30 mouse cellular contexts compared by ENCODE assay signal in genomic region chr6:117662635-117663034, GRCm38 (mm10).
"Had no signal": no experiment of that assay in that cellular context is flagged by ENCODE, and none has a peak within 500 bp of the region (broad histone marks: within the 10 kb centered on the region; RNA-seq: fewer than 3 reads in every experiment).

No protein-coding gene starts in this region.

- H3K4me2 ChIP-seq: limb, embryonic 12.5 days; limb, embryonic 13.5 days; limb, embryonic 15.5 days; liver, embryonic 12.5 days; liver, embryonic 13.5 days; liver, embryonic 15.5 days; lung, embryonic 14.5 days; lung, embryonic 15.5 days; midbrain, embryonic 11.5 days; midbrain, embryonic 12.5 days; midbrain, embryonic 13.5 days; midbrain, embryonic 15.5 days had no signal

- ATAC-seq: liver, embryonic 12.5 days; liver, postnatal 0 days; lung, postnatal 0 days; midbrain, embryonic 13.5 days; midbrain, embryonic 15.5 days; midbrain, embryonic 16.5 days had no signal

- DNase-seq: left cerebral cortex, postnatal 4 days; liver; liver, embryonic 13.5 days; liver, postnatal 0 days; lung, adult 18-20 months; lung, adult 2 months; lung, embryonic 14.5 days; lung, postnatal 10 days; lung, postnatal 14 days; lung, postnatal 36 days; lung, postnatal 4 days; midbrain, embryonic 14.5 days had no signal

- H3K4me1 ChIP-seq: limb, embryonic 15.5 days; liver, embryonic 12.5 days; liver, embryonic 13.5 days; liver, embryonic 15.5 days; lung, embryonic 15.5 days; megakaryocyte, embryonic 14.5 days; midbrain, embryonic 10.5 days; midbrain, embryonic 12.5 days; midbrain, embryonic 13.5 days; midbrain, embryonic 15.5 days had no signal

- H3K4me3 ChIP-seq: left cerebral cortex, adult 2 months; limb, embryonic 10.5 days; limb, embryonic 12.5 days; limb, embryonic 13.5 days; limb, embryonic 15.5 days; liver, embryonic 12.5 days; liver, embryonic 13.5 days; liver, embryonic 15.5 days; lung, embryonic 15.5 days; megakaryocyte, embryonic 14.5 days; midbrain, embryonic 10.5 days; midbrain, embryonic 12.5 days; midbrain, embryonic 13.5 days; midbrain, embryonic 15.5 days had no signal

- H3K27me3 ChIP-seq: limb, embryonic 12.5 days; limb, embryonic 13.5 days; limb, embryonic 15.5 days; liver, embryonic 12.5 days; liver, embryonic 13.5 days; liver, embryonic 15.5 days; lung, embryonic 15.5 days; midbrain, embryonic 12.5 days; midbrain, embryonic 13.5 days; midbrain, embryonic 15.5 days had no signal

- H3K27ac ChIP-seq: left cerebral cortex, adult 2 months; limb, embryonic 10.5 days; limb, embryonic 12.5 days; limb, embryonic 13.5 days; limb, embryonic 15.5 days; liver, embryonic 12.5 days; liver, embryonic 13.5 days; liver, embryonic 14.5 days; liver, embryonic 15.5 days; lung, embryonic 15.5 days; macrophage; midbrain, embryonic 10.5 days; midbrain, embryonic 12.5 days; midbrain, embryonic 13.5 days; midbrain, embryonic 15.5 days had no signal

- H3K9ac ChIP-seq: limb, embryonic 12.5 days; limb, embryonic 13.5 days; limb, embryonic 15.5 days; liver, embryonic 12.5 days; liver, embryonic 13.5 days; liver, embryonic 14.5 days; liver, embryonic 15.5 days; liver, postnatal 0 days; lung, embryonic 14.5 days; lung, embryonic 15.5 days; midbrain, embryonic 12.5 days; midbrain, embryonic 13.5 days; midbrain, embryonic 15.5 days had no signal

- H3K9me3 ChIP-seq: limb, embryonic 10.5 days; limb, embryonic 12.5 days; limb, embryonic 13.5 days; limb, embryonic 15.5 days; liver, embryonic 12.5 days; liver, embryonic 13.5 days; liver, embryonic 15.5 days; lung, embryonic 15.5 days; megakaryocyte, embryonic 14.5 days; midbrain, embryonic 10.5 days; midbrain, embryonic 12.5 days; midbrain, embryonic 13.5 days; midbrain, embryonic 15.5 days had no signal

- H3K36me3 ChIP-seq: limb, embryonic 10.5 days; limb, embryonic 12.5 days; limb, embryonic 13.5 days; limb, embryonic 15.5 days; liver, embryonic 12.5 days; liver, embryonic 13.5 days; liver, embryonic 15.5 days; lung, embryonic 15.5 days; midbrain, embryonic 10.5 days; midbrain, embryonic 12.5 days; midbrain, embryonic 13.5 days; midbrain, embryonic 15.5 days had no signal
